Mouse (Mus musculus): ENCODE results near the gene Mast4. TPM values are rescaled to one million over a fixed set of nuclear protein-coding genes. Genes with fewer than 3 reads are reported as not detected.

Gene Mast4
- polyA plus RNA-seq, 1 experiment from 2014 or later = 45.4 TPM

- no peaks in the 10 kb centered on the region for H3K27me3 ChIP-seq (ENCODE audit: control insufficient read depth, insufficient read depth, low read length)
- no peak overlapping the region for H3K9ac ChIP-seq (ENCODE audit: low read depth, low read length)
- peaks cover 6% of the 10 kb centered on the region; the same call in 1 of the 2 replicates for H3K4me1 ChIP-seq (ENCODE audit: control insufficient read depth, insufficient read depth, low read length)
- H3K36me3 ChIP-seq (ENCODE audit: control insufficient read depth, insufficient read depth, low read length) = peaks cover 18% of the 10 kb centered on the region
- no peaks in the 10 kb centered on the region for H3K9me3 ChIP-seq (replicated peaks; ENCODE audit: control insufficient read depth, low read length)
- no peak overlapping the region for H3K4me2 ChIP-seq
- peak overlapping the region; percentile 12; the same call in 1 of the 2 replicates for H3K27ac ChIP-seq (ENCODE audit: low read depth, low read length)
- ATAC-seq (replicated peaks; ENCODE audit: insufficient number of reproducible peaks, low FRiP score, low TSS enrichment) = no peak
- H3K4me3 ChIP-seq (ENCODE audit: low read depth, low read length) = no peak overlapping the region
- 66% methylated on average over 19 of the region's 19 CpGs for WGBS (ENCODE audit: insufficient replicate concordance)
Measured at GRCm38 (mm10) chr13:102753714-102754556, 580.4 kb downstream of the Mast4 start.

GRCm38 (mm10) chr13:102749891-102750290 lies 584.4 kb downstream of the Mast4 start:
- Histone ChIP-seq H3K27me3 (ENCODE audit: control insufficient read depth, insufficient read depth, low read length) (no peaks in the 10 kb centered on the region), H3K9ac (ENCODE audit: low read depth, low read length) (no peak overlapping the region), H3K36me3 (ENCODE audit: control insufficient read depth, insufficient read depth, low read length) (peaks cover 23% of the 10 kb centered on the region), H3K9me3 (replicated peaks; ENCODE audit: control insufficient read depth, low read length) (no peaks in the 10 kb centered on the region), H3K4me3 (ENCODE audit: low read depth, low read length) (no peak overlapping the region), H3K4me1 (ENCODE audit: control insufficient read depth, insufficient read depth, low read length) (peaks cover 3% of the 10 kb centered on the region; the same call in 1 of the 2 replicates), H3K27ac (ENCODE audit: low read depth, low read length) (no peak overlapping the region), H3K4me2 (no peak overlapping the region)
- 88% methylated on average over 10 of the region's 10 CpGs for WGBS (ENCODE audit: insufficient replicate concordance)
- ATAC-seq (replicated peaks; ENCODE audit: insufficient number of reproducible peaks, low FRiP score, low TSS enrichment) = no peak

- Histone ChIP-seq H3K4me3 (ENCODE audit: low read depth, low read length) (no peak overlapping the region), H3K27ac (ENCODE audit: low read depth, low read length) (no peak overlapping the region), H3K27me3 (ENCODE audit: control insufficient read depth, insufficient read depth, low read length) (no peaks in the 10 kb centered on the region), H3K9ac (ENCODE audit: low read depth, low read length) (no peak overlapping the region), H3K4me2 (no peak overlapping the region), H3K9me3 (replicated peaks; ENCODE audit: control insufficient read depth, low read length) (no peaks in the 10 kb centered on the region), H3K4me1 (ENCODE audit: control insufficient read depth, insufficient read depth, low read length) (peaks cover 3% of the 10 kb centered on the region; the same call in 1 of the 2 replicates), H3K36me3 (ENCODE audit: control insufficient read depth, insufficient read depth, low read length) (peaks cover 23% of the 10 kb centered on the region)
- no peak for ATAC-seq (replicated peaks; ENCODE audit: insufficient number of reproducible peaks, low FRiP score, low TSS enrichment)
- 71% methylated on average over 6 of the region's 6 CpGs for WGBS (ENCODE audit: insufficient replicate concordance)
Measured at GRCm38 (mm10) chr13:102749194-102749593, 585.1 kb downstream of the Mast4 start.

GRCm38 (mm10) chr13:102746803-102747561 lies 587.3 kb downstream of the Mast4 start:
- 87% methylated on average over 17 of the region's 17 CpGs for WGBS (ENCODE audit: insufficient replicate concordance)
- ATAC-seq (replicated peaks; ENCODE audit: insufficient number of reproducible peaks, low FRiP score, low TSS enrichment) = no peak
- Histone ChIP-seq H3K9me3 (replicated peaks; ENCODE audit: control insufficient read depth, low read length) (no peaks in the 10 kb centered on the region), H3K4me2 (no peak overlapping the region), H3K27me3 (ENCODE audit: control insufficient read depth, insufficient read depth, low read length) (no peaks in the 10 kb centered on the region), H3K27ac (ENCODE audit: low read depth, low read length) (no peak overlapping the region), H3K4me3 (ENCODE audit: low read depth, low read length) (no peak overlapping the region), H3K4me1 (ENCODE audit: control insufficient read depth, insufficient read depth, low read length) (no peaks in the 10 kb centered on the region), H3K36me3 (ENCODE audit: control insufficient read depth, insufficient read depth, low read length) (peaks cover 23% of the 10 kb centered on the region), H3K9ac (ENCODE audit: low read depth, low read length) (no peak overlapping the region)

GRCm38 (mm10) chr13:102745626-102746342 lies 588.5 kb downstream of the Mast4 start:
- no peaks in the 10 kb centered on the region for H3K9me3 ChIP-seq (replicated peaks; ENCODE audit: control insufficient read depth, low read length)
- no peak overlapping the region for H3K9ac ChIP-seq (ENCODE audit: low read depth, low read length)
- no peak for ATAC-seq (replicated peaks; ENCODE audit: insufficient number of reproducible peaks, low FRiP score, low TSS enrichment)
- peaks cover 18% of the 10 kb centered on the region for H3K36me3 ChIP-seq (ENCODE audit: control insufficient read depth, insufficient read depth, low read length)
- 77% methylated on average over 9 of the region's 9 CpGs for WGBS (ENCODE audit: insufficient replicate concordance)
- H3K27ac ChIP-seq (ENCODE audit: low read depth, low read length) = no peak overlapping the region
- no peaks in the 10 kb centered on the region for H3K27me3 ChIP-seq (ENCODE audit: control insufficient read depth, insufficient read depth, low read length)
- no peaks in the 10 kb centered on the region for H3K4me1 ChIP-seq (ENCODE audit: control insufficient read depth, insufficient read depth, low read length)
- no peak overlapping the region for H3K4me2 ChIP-seq
- H3K4me3 ChIP-seq (ENCODE audit: low read depth, low read length) = no peak overlapping the region

GRCm38 (mm10) chr13:102745270-102745600 lies 589.1 kb downstream of the Mast4 start:
- H3K4me1 ChIP-seq (ENCODE audit: control insufficient read depth, insufficient read depth, low read length) = no peaks in the 10 kb centered on the region
- H3K36me3 ChIP-seq (ENCODE audit: control insufficient read depth, insufficient read depth, low read length) = peaks cover 16% of the 10 kb centered on the region; the same call in 1 of the 2 replicates
- H3K4me2 ChIP-seq = no peak overlapping the region
- H3K4me3 ChIP-seq (ENCODE audit: low read depth, low read length) = no peak overlapping the region
- no peak for ATAC-seq (replicated peaks; ENCODE audit: insufficient number of reproducible peaks, low FRiP score, low TSS enrichment)
- H3K27ac ChIP-seq (ENCODE audit: low read depth, low read length) = no peak overlapping the region
- H3K9ac ChIP-seq (ENCODE audit: low read depth, low read length) = no peak overlapping the region
- no peaks in the 10 kb centered on the region for H3K9me3 ChIP-seq (replicated peaks; ENCODE audit: control insufficient read depth, low read length)
- 86% methylated on average over 3 of the region's 3 CpGs for WGBS (ENCODE audit: insufficient replicate concordance)
- no peaks in the 10 kb centered on the region for H3K27me3 ChIP-seq (ENCODE audit: control insufficient read depth, insufficient read depth, low read length)

- Histone ChIP-seq H3K9ac (ENCODE audit: low read depth, low read length) (no peak overlapping the region), H3K4me2 (no peak overlapping the region), H3K27ac (ENCODE audit: low read depth, low read length) (no peak overlapping the region), H3K9me3 (replicated peaks; ENCODE audit: control insufficient read depth, low read length) (no peaks in the 10 kb centered on the region), H3K36me3 (ENCODE audit: control insufficient read depth, insufficient read depth, low read length) (peaks cover 16% of the 10 kb centered on the region), H3K27me3 (ENCODE audit: control insufficient read depth, insufficient read depth, low read length) (no peaks in the 10 kb centered on the region), H3K4me1 (ENCODE audit: control insufficient read depth, insufficient read depth, low read length) (no peaks in the 10 kb centered on the region), H3K4me3 (ENCODE audit: low read depth, low read length) (no peak overlapping the region)
- 60% methylated on average over 9 of the region's 9 CpGs for WGBS (ENCODE audit: insufficient replicate concordance)
- no peak for ATAC-seq (replicated peaks; ENCODE audit: insufficient number of reproducible peaks, low FRiP score, low TSS enrichment)
Measured at GRCm38 (mm10) chr13:102744481-102745269, 589.6 kb downstream of the Mast4 start.
